Mouse (Mus musculus) forebrain, embryonic 14.5 days (tissue): Measurements from ENCODE around the gene Bcl2l12. TPM values are rescaled to one million over a fixed set of nuclear protein-coding genes. Genes with fewer than 3 reads are reported as not detected.
"Not testable (repeated sequence)": the region's sequence is repeated elsewhere in the genome, so short reads cannot be mapped to it uniquely, and the experiment has no call there.

Experiments used
- ATAC-seq: fragments of 200-750 bp; cut with Nextera tagmentation; 2 replicates; pipeline ENCODE4 v1.8.0; 2017; ENCODE audit warnings: mild to moderate bottlenecking, moderate library complexity
- DNase-seq: peaks from one replicate; pipeline ENCODE4 v3.0.0-alpha.2; 2015; ENCODE audit warnings: low spot score
- H3K27ac ChIP-seq: fragments of 300-500 bp; sonication (generic); 2 replicates; pipeline ENCODE4 v1.5.1; 2014; ENCODE audit warnings: low read depth, mild to moderate bottlenecking, control low read depth, low read length, moderate library complexity
- H3K27me3 ChIP-seq: fragments of 300-500 bp; sonication (generic); replicated peaks from 2 replicates; pipeline ENCODE4 v1.6.1; 2014; ENCODE audit warnings: low read length, control low read depth, mixed read lengths; ENCODE audit not compliant: control insufficient read depth, insufficient read depth
- H3K36me3 ChIP-seq: fragments of 300-500 bp; sonication (generic); 2 replicates; pipeline ENCODE4 v1.6.1; 2014; ENCODE audit warnings: low read length, control low read depth; ENCODE audit not compliant: control insufficient read depth, insufficient read depth
- H3K4me1 ChIP-seq: fragments of 300-500 bp; sonication (generic); 2 replicates; pipeline ENCODE4 v1.6.1; 2014; ENCODE audit warnings: antibody characterized with exemption, low read length, control low read depth; ENCODE audit not compliant: control insufficient read depth, insufficient read depth
- H3K4me2 ChIP-seq: fragments of 300-500 bp; sonication (generic); 2 replicates; pipeline ENCODE4 v1.6.1; 2014; ENCODE audit warnings: mild to moderate bottlenecking, control low read depth, low read length
- H3K4me3 ChIP-seq: fragments of 300-500 bp; sonication (generic); 2 replicates; pipeline ENCODE4 v1.5.1; 2014; ENCODE audit warnings: low read depth, low read length, control low read depth
- H3K9ac ChIP-seq: fragments of 300-500 bp; sonication (generic); 2 replicates; pipeline ENCODE4 v1.6.1; 2014; ENCODE audit warnings: mild to moderate bottlenecking, low read length, control low read depth, moderate library complexity
- H3K9me3 ChIP-seq: fragments of 300-500 bp; sonication (generic); replicated peaks from 2 replicates; pipeline ENCODE4 v1.6.1; 2016; ENCODE audit warnings: low read length, control low read depth, mixed read lengths; ENCODE audit not compliant: control insufficient read depth
- WGBS: fragments of 180-500 bp; shearing (Covaris S2); extraction: QIAGEN DNeasy Blood & Tissue Kit; methylation state at CpG from one replicate; pipeline ENCODE4 v1.1.7; 2014; 5-methylcytosine and 5-hydroxymethylcytosine counted together
- polyA plus RNA-seq: library from polyadenylated mRNA; unstranded; fragments of >200 nt; fragmentation: Nextera tagmentation; extraction: Ambion mirVana; gene quantifications from 2 replicates; pipeline ENCODE4 v1.2.1, GENCODE M21; 2014

The Bcl2l12 gene
- polyA plus RNA-seq, 1 experiment from 2014 or later: 23.4 TPM

- Histone ChIP-seq H3K4me3 (no peak overlapping the region), H3K27me3 (no peaks in the 10 kb centered on the region), H3K36me3 (peaks cover 33% of the 10 kb centered on the region), H3K4me2 (no peak overlapping the region), H3K9me3 (no peaks in the 10 kb centered on the region), H3K9ac (no peak overlapping the region), H3K4me1 (no peaks in the 10 kb centered on the region), H3K27ac (no peak overlapping the region)
- DNase-seq (no peak), ATAC-seq (no peak)
- WGBS: 88% methylated on average over 15 of the region's 15 CpGs
These were observed 26.1 kb upstream of the Bcl2l12 start for GRCm38 (mm10) chr7:45024281-45025248.

GRCm38 (mm10) chr7:45023711-45024110 lies 25.2 kb upstream of the Bcl2l12 start:
- H3K4me3 ChIP-seq, H3K27ac ChIP-seq, H3K4me2 ChIP-seq, ATAC-seq, H3K9ac ChIP-seq, H3K4me1 ChIP-seq, H3K27me3 ChIP-seq, H3K9me3 ChIP-seq: not testable (repeated sequence)
- WGBS: 86% methylated on average over 5 of the region's 5 CpGs
- DNase-seq: peak; percentile 38
- peaks cover 24% of the 10 kb centered on the region for H3K36me3 ChIP-seq

GRCm38 (mm10) chr7:45020225-45020624 lies 21.7 kb upstream of the Bcl2l12 start:
- no peaks in the 10 kb centered on the region for H3K9me3 ChIP-seq
- peaks cover 6% of the 10 kb centered on the region; the same call in 1 of the 2 replicates for H3K4me1 ChIP-seq
- 76% methylated on average over 9 of the region's 9 CpGs for WGBS
- H3K36me3 ChIP-seq: no peaks in the 10 kb centered on the region
- no peak overlapping the region for H3K4me3 ChIP-seq
- no peak for DNase-seq
- no peak overlapping the region for H3K4me2 ChIP-seq
- ATAC-seq: no peak
- no peak overlapping the region for H3K27ac ChIP-seq
- no peak overlapping the region for H3K9ac ChIP-seq
- no peaks in the 10 kb centered on the region for H3K27me3 ChIP-seq

- H3K36me3 ChIP-seq: 0 out of 2 replicates have a peak, but pooled peaks cover under 1% of the 10 kb centered on the region
- ATAC-seq (no peak), DNase-seq (no peak)
- H3K4me1 ChIP-seq: peaks cover 14% of the 10 kb centered on the region
- 0 out of 2 replicates have a peak overlapping the region, but pooled peaks have one; percentile 12 for H3K4me2 ChIP-seq
- H3K9me3 ChIP-seq: no peaks in the 10 kb centered on the region
- no peaks in the 10 kb centered on the region for H3K27me3 ChIP-seq
- 45% methylated on average over 8 of the region's 8 CpGs for WGBS
- H3K4me3 ChIP-seq: no peak overlapping the region
- no peak overlapping the region for H3K27ac ChIP-seq
- no peak overlapping the region for H3K9ac ChIP-seq
These were observed 20.6 kb upstream of the Bcl2l12 start for GRCm38 (mm10) chr7:45019031-45019571.

GRCm38 (mm10) chr7:45017242-45018061 lies 18.9 kb upstream of the Bcl2l12 start, which contains the start of gene Rras:
Gene Rras, plus strand, starts transcription at chr7:45017961.
- H3K4me1 ChIP-seq: peaks cover 14% of the 10 kb centered on the region
- under 1% methylated on average over 36 of the region's 36 CpGs for WGBS
- peak within 1 kb of the TSS; percentile 54 for H3K9ac ChIP-seq
- peak; percentile 76 for ATAC-seq
- H3K9me3 ChIP-seq: no peaks in the 10 kb centered on the region
- H3K27ac ChIP-seq: peak within 1 kb of the TSS; percentile 85
- peak within 1 kb of the TSS; percentile 65 for H3K4me2 ChIP-seq
- peaks cover 15% of the 10 kb centered on the region for H3K36me3 ChIP-seq
- peak within 1 kb of the TSS; percentile 95 for H3K4me3 ChIP-seq
- H3K27me3 ChIP-seq: no peaks in the 10 kb centered on the region
- peak; percentile 96 for DNase-seq

GRCm38 (mm10) chr7:45016761-45017160 lies 18.2 kb upstream of the Bcl2l12 start:
- Histone ChIP-seq H3K36me3 (peaks cover 22% of the 10 kb centered on the region), H3K27me3 (no peaks in the 10 kb centered on the region), H3K9ac (peak overlapping the region; percentile 52), H3K4me1 (peaks cover 14% of the 10 kb centered on the region), H3K4me2 (peak overlapping the region; percentile 65), H3K9me3 (no peaks in the 10 kb centered on the region), H3K27ac (peak overlapping the region; percentile 85), H3K4me3 (peak overlapping the region; percentile 95)
- ATAC-seq (0 out of 2 replicates have a peak, but pooled peaks have one; percentile 0), DNase-seq (no peak)
- WGBS: 2% methylated on average over 4 of the region's 4 CpGs

GRCm38 (mm10) chr7:45015957-45016612 lies 17.6 kb upstream of the Bcl2l12 start, which contains the start of gene Scaf1:
Gene Scaf1, minus strand, starts transcription at chr7:45016363.
- peak within 1 kb of the TSS; percentile 85 for H3K27ac ChIP-seq
- peak; percentile 94 for ATAC-seq
- WGBS: 1% methylated on average over 63 of the region's 69 CpGs

GRCm38 (mm10) chr7:45015344-45015956 lies 16.9 kb upstream of the Bcl2l12 start:
- Histone ChIP-seq H3K4me2 (peak overlapping the region; percentile 76), H3K27me3 (no peaks in the 10 kb centered on the region), H3K4me3 (peak overlapping the region; percentile 95), H3K36me3 (peaks cover 35% of the 10 kb centered on the region), H3K27ac (peak overlapping the region; percentile 82), H3K4me1 (peaks cover 14% of the 10 kb centered on the region), H3K9ac (peak overlapping the region; percentile 92), H3K9me3 (no peaks in the 10 kb centered on the region)
- WGBS: 2% methylated on average over 20 of the region's 20 CpGs
- DNase-seq: no peak
- ATAC-seq: no peak

More at GRCm38 (mm10) chr7:45015957-45016612, 17.6 kb upstream of the Bcl2l12 start, which contains the start of gene Scaf1:
- Histone ChIP-seq H3K4me3 (peak within 1 kb of the TSS; percentile 95), H3K27me3 (no peaks in the 10 kb centered on the region), H3K9me3 (no peaks in the 10 kb centered on the region), H3K4me2 (peak within 1 kb of the TSS; percentile 76), H3K4me1 (peaks cover 14% of the 10 kb centered on the region), H3K9ac (peak within 1 kb of the TSS; percentile 92), H3K36me3 (peaks cover 29% of the 10 kb centered on the region)
- DNase-seq: peak; percentile 100
